Mouse (Mus musculus): ENCODE results near the gene Ece2. TPM values are rescaled to one million over a fixed set of nuclear protein-coding genes. Genes with fewer than 3 reads are reported as not detected.

Ece2 gene
- polyA plus RNA-seq, 1 experiment from 2014 or later, result 1.2 TPM

GRCm38 (mm10) chr16:20620751-20621190 lies 8.9 kb upstream of the Ece2 start:
- no peak overlapping the region for H3K27ac ChIP-seq (ENCODE audit: low read depth)
- peaks cover 12% of the 10 kb centered on the region for H3K4me1 ChIP-seq (replicated peaks; ENCODE audit: control insufficient read depth, insufficient read depth, low read length)
- WGBS, result under 1% methylated on average over 32 of the region's 32 CpGs
- H3K4me2 ChIP-seq (ENCODE audit: low read length), result peak overlapping the region; percentile 98
- peak overlapping the region; percentile 63 for H3K4me3 ChIP-seq (ENCODE audit: low read depth, low read length)
- DNase-seq (ENCODE audit: low spot score), result peak; percentile 76
- H3K27me3 ChIP-seq (replicated peaks; ENCODE audit: control insufficient read depth, insufficient read depth, low read length), result peaks cover 35% of the 10 kb centered on the region
- no peaks in the 10 kb centered on the region for H3K9me3 ChIP-seq (ENCODE audit: control insufficient read depth, low read length)
- H3K9ac ChIP-seq (ENCODE audit: low read length), result peak overlapping the region; percentile 57
- H3K36me3 ChIP-seq (ENCODE audit: control insufficient read depth, insufficient read depth, low read length), result 0 out of 2 replicates have a peak, but pooled peaks cover 10% of the 10 kb centered on the region
- no peak for ATAC-seq (replicated peaks; ENCODE audit: low FRiP score, low TSS enrichment, low read depth)

- H3K27ac ChIP-seq (ENCODE audit: low read depth), result peak within 1 kb of the TSS; percentile 22; the same call in 1 of the 2 replicates
- peak within 1 kb of the TSS; percentile 63 for H3K4me3 ChIP-seq (ENCODE audit: low read depth, low read length)
- no peaks in the 10 kb centered on the region for H3K9me3 ChIP-seq (ENCODE audit: control insufficient read depth, low read length)
- H3K36me3 ChIP-seq (ENCODE audit: control insufficient read depth, insufficient read depth, low read length), result 0 out of 2 replicates have a peak, but pooled peaks cover 10% of the 10 kb centered on the region
- peaks cover 35% of the 10 kb centered on the region for H3K27me3 ChIP-seq (replicated peaks; ENCODE audit: control insufficient read depth, insufficient read depth, low read length)
- H3K9ac ChIP-seq (ENCODE audit: low read length), result peak within 1 kb of the TSS; percentile 57
- peak within 1 kb of the TSS; percentile 98 for H3K4me2 ChIP-seq (ENCODE audit: low read length)
- ATAC-seq (replicated peaks; ENCODE audit: low FRiP score, low TSS enrichment, low read depth) (peak; percentile 50), DNase-seq (ENCODE audit: low spot score) (peak; percentile 72)
- under 1% methylated on average over 64 of the region's 92 CpGs for WGBS
- peaks cover 12% of the 10 kb centered on the region for H3K4me1 ChIP-seq (replicated peaks; ENCODE audit: control insufficient read depth, insufficient read depth, low read length)
These were observed 8.2 kb upstream of the Ece2 start, which contains the start of gene Camk2n2 for GRCm38 (mm10) chr16:20621191-20621990. Camk2n2 (minus strand) TSS chr16:20621287.

GRCm38 (mm10) chr16:20621991-20622685 lies 7.5 kb upstream of the Ece2 start:
- H3K27ac ChIP-seq (ENCODE audit: low read depth), result peak overlapping the region; percentile 22; the same call in 1 of the 2 replicates
- peaks cover 12% of the 10 kb centered on the region for H3K4me1 ChIP-seq (replicated peaks; ENCODE audit: control insufficient read depth, insufficient read depth, low read length)
- peak overlapping the region; percentile 57 for H3K9ac ChIP-seq (ENCODE audit: low read length)
- H3K36me3 ChIP-seq (ENCODE audit: control insufficient read depth, insufficient read depth, low read length), result 0 out of 2 replicates have a peak, but pooled peaks cover 10% of the 10 kb centered on the region
- peak overlapping the region; percentile 98 for H3K4me2 ChIP-seq (ENCODE audit: low read length)
- DNase-seq (ENCODE audit: low spot score), result peak; percentile 81
- no peaks in the 10 kb centered on the region for H3K9me3 ChIP-seq (ENCODE audit: control insufficient read depth, low read length)
- peak overlapping the region; percentile 63 for H3K4me3 ChIP-seq (ENCODE audit: low read depth, low read length)
- WGBS, result 0% methylated on average over 35 of the region's 37 CpGs
- peaks cover 35% of the 10 kb centered on the region for H3K27me3 ChIP-seq (replicated peaks; ENCODE audit: control insufficient read depth, insufficient read depth, low read length)
- peak; percentile 71 for ATAC-seq (replicated peaks; ENCODE audit: low FRiP score, low TSS enrichment, low read depth)

- 65% methylated on average over 2 of the region's 2 CpGs for WGBS
- Histone ChIP-seq H3K4me1 (replicated peaks; ENCODE audit: control insufficient read depth, insufficient read depth, low read length) (peaks cover 12% of the 10 kb centered on the region), H3K4me3 (ENCODE audit: low read depth, low read length) (no peak overlapping the region), H3K27me3 (replicated peaks; ENCODE audit: control insufficient read depth, insufficient read depth, low read length) (peaks cover 35% of the 10 kb centered on the region), H3K9me3 (ENCODE audit: control insufficient read depth, low read length) (no peaks in the 10 kb centered on the region), H3K27ac (ENCODE audit: low read depth) (no peak overlapping the region), H3K36me3 (ENCODE audit: control insufficient read depth, insufficient read depth, low read length) (0 out of 2 replicates have a peak, but pooled peaks cover 7% of the 10 kb centered on the region), H3K9ac (ENCODE audit: low read length) (no peak overlapping the region), H3K4me2 (ENCODE audit: low read length) (no peak overlapping the region)
- DNase-seq (ENCODE audit: low spot score) (no peak), ATAC-seq (replicated peaks; ENCODE audit: low FRiP score, low TSS enrichment, low read depth) (no peak)
These were observed 6.4 kb upstream of the Ece2 start for GRCm38 (mm10) chr16:20623211-20623610.

GRCm38 (mm10) chr16:20628871-20629391 lies 697 bp upstream of the Ece2 start:
- H3K4me1 ChIP-seq (replicated peaks; ENCODE audit: control insufficient read depth, insufficient read depth, low read length), result peaks cover 6% of the 10 kb centered on the region; the same call in 1 of the 2 replicates
- ATAC-seq (replicated peaks; ENCODE audit: low FRiP score, low TSS enrichment, low read depth) (no peak), DNase-seq (ENCODE audit: low spot score) (no peak)
- H3K4me3 ChIP-seq (ENCODE audit: low read depth, low read length), result no peak overlapping the region; the same call in 1 of the 2 replicates
- no peaks in the 10 kb centered on the region for H3K9me3 ChIP-seq (ENCODE audit: control insufficient read depth, low read length)
- H3K27me3 ChIP-seq (replicated peaks; ENCODE audit: control insufficient read depth, insufficient read depth, low read length), result peaks cover 19% of the 10 kb centered on the region
- no peak overlapping the region for H3K9ac ChIP-seq (ENCODE audit: low read length)
- H3K4me2 ChIP-seq (ENCODE audit: low read length), result no peak overlapping the region
- no peak overlapping the region for H3K27ac ChIP-seq (ENCODE audit: low read depth)
- H3K36me3 ChIP-seq (ENCODE audit: control insufficient read depth, insufficient read depth, low read length), result no peaks in the 10 kb centered on the region
- 55% methylated on average over 11 of the region's 11 CpGs for WGBS

- H3K27me3 ChIP-seq (replicated peaks; ENCODE audit: control insufficient read depth, insufficient read depth, low read length), result no peaks in the 10 kb centered on the region
- 81% methylated on average over 8 of the region's 8 CpGs for WGBS
- H3K27ac ChIP-seq (ENCODE audit: low read depth), result no peak overlapping the region
- no peaks in the 10 kb centered on the region for H3K36me3 ChIP-seq (ENCODE audit: control insufficient read depth, insufficient read depth, low read length)
- DNase-seq (ENCODE audit: low spot score), result no peak
- no peak overlapping the region for H3K4me3 ChIP-seq (ENCODE audit: low read depth, low read length)
- ATAC-seq (replicated peaks; ENCODE audit: low FRiP score, low TSS enrichment, low read depth), result no peak
- no peaks in the 10 kb centered on the region for H3K4me1 ChIP-seq (replicated peaks; ENCODE audit: control insufficient read depth, insufficient read depth, low read length)
- H3K9me3 ChIP-seq (ENCODE audit: control insufficient read depth, low read length), result no peaks in the 10 kb centered on the region
- H3K9ac ChIP-seq (ENCODE audit: low read length), result no peak overlapping the region
- H3K4me2 ChIP-seq (ENCODE audit: low read length), result no peak overlapping the region
These were observed 7.8 kb downstream of the Ece2 start for GRCm38 (mm10) chr16:20637410-20637809.

- Histone ChIP-seq H3K4me1 (replicated peaks; ENCODE audit: control insufficient read depth, insufficient read depth, low read length) (no peaks in the 10 kb centered on the region), H3K4me3 (ENCODE audit: low read depth, low read length) (no peak overlapping the region), H3K36me3 (ENCODE audit: control insufficient read depth, insufficient read depth, low read length) (no peaks in the 10 kb centered on the region), H3K27me3 (replicated peaks; ENCODE audit: control insufficient read depth, insufficient read depth, low read length) (no peaks in the 10 kb centered on the region), H3K4me2 (ENCODE audit: low read length) (no peak overlapping the region), H3K9ac (ENCODE audit: low read length) (no peak overlapping the region), H3K9me3 (ENCODE audit: control insufficient read depth, low read length) (no peaks in the 10 kb centered on the region), H3K27ac (ENCODE audit: low read depth) (no peak overlapping the region)
- no peak for DNase-seq (ENCODE audit: low spot score)
- no peak for ATAC-seq (replicated peaks; ENCODE audit: low FRiP score, low TSS enrichment, low read depth)
- WGBS, result 85% methylated on average over 8 of the region's 8 CpGs
These were observed 8.7 kb downstream of the Ece2 start for GRCm38 (mm10) chr16:20638367-20638766.

GRCm38 (mm10) chr16:20642161-20642560 lies 12.5 kb downstream of the Ece2 start:
- H3K36me3 ChIP-seq (ENCODE audit: control insufficient read depth, insufficient read depth, low read length), result no peaks in the 10 kb centered on the region
- H3K9me3 ChIP-seq (ENCODE audit: control insufficient read depth, low read length), result no peaks in the 10 kb centered on the region
- ATAC-seq (replicated peaks; ENCODE audit: low FRiP score, low TSS enrichment, low read depth), result peak; percentile 74
- no peak overlapping the region for H3K27ac ChIP-seq (ENCODE audit: low read depth)
- H3K4me3 ChIP-seq (ENCODE audit: low read depth, low read length), result no peak overlapping the region
- H3K4me2 ChIP-seq (ENCODE audit: low read length), result no peak overlapping the region
- H3K4me1 ChIP-seq (replicated peaks; ENCODE audit: control insufficient read depth, insufficient read depth, low read length), result no peaks in the 10 kb centered on the region
- H3K9ac ChIP-seq (ENCODE audit: low read length), result no peak overlapping the region
- no peaks in the 10 kb centered on the region for H3K27me3 ChIP-seq (replicated peaks; ENCODE audit: control insufficient read depth, insufficient read depth, low read length)
- DNase-seq (ENCODE audit: low spot score), result peak; percentile 86
- WGBS, result 4% methylated on average over 8 of the region's 8 CpGs

All from intestine, embryonic 14.5 days (tissue).